Mouse (Mus musculus) retina, postnatal 7 days (tissue): Measurements from ENCODE around the gene M1ap.

Experiments used
- DNase-seq: peaks from one replicate; pipeline ENCODE4 v3.0.0-alpha.2; 2012; ENCODE audit warnings: low read depth, low spot score

M1ap gene

GRCm38 (mm10) chr6:83006114-83006513 lies 59.4 kb downstream of the M1ap start:
- DNase-seq: no peak

- DNase-seq: no peak
Observed at GRCm38 (mm10) chr6:83008659-83009058, 62.0 kb downstream of the M1ap start.

- DNase-seq: no peak
Observed at GRCm38 (mm10) chr6:83010010-83010409, 63.3 kb downstream of the M1ap start.

GRCm38 (mm10) chr6:83011255-83011654 lies 64.6 kb downstream of the M1ap start:
- DNase-seq: no peak

- DNase-seq: no peak
Observed at GRCm38 (mm10) chr6:83011756-83012155, 65.1 kb downstream of the M1ap start.

GRCm38 (mm10) chr6:83013444-83013843 lies 66.7 kb downstream of the M1ap start:
- no peak for DNase-seq

GRCm38 (mm10) chr6:83014482-83015466 lies 68.1 kb downstream of the M1ap start:
- DNase-seq: no peak

GRCm38 (mm10) chr6:83015749-83016148 lies 69.0 kb downstream of the M1ap start:
- DNase-seq: no peak

GRCm38 (mm10) chr6:83017190-83017589 lies 70.5 kb downstream of the M1ap start:
- DNase-seq: no peak

GRCm38 (mm10) chr6:83019044-83019443 lies 72.3 kb downstream of the M1ap start:
- no peak for DNase-seq

GRCm38 (mm10) chr6:83020121-83020520 lies 73.4 kb downstream of the M1ap start:
- no peak for DNase-seq

GRCm38 (mm10) chr6:83020836-83021593 lies 74.3 kb downstream of the M1ap start:
- no peak for DNase-seq

- DNase-seq: no peak
Observed at GRCm38 (mm10) chr6:83023008-83023407, 76.3 kb downstream of the M1ap start.

GRCm38 (mm10) chr6:83023786-83024185 lies 77.1 kb downstream of the M1ap start:
- DNase-seq: no peak

GRCm38 (mm10) chr6:83024421-83024820 lies 77.7 kb downstream of the M1ap start:
- DNase-seq: no peak

- DNase-seq: no peak
Observed at GRCm38 (mm10) chr6:83025221-83025620, 78.5 kb downstream of the M1ap start.

- no peak for DNase-seq
Observed at GRCm38 (mm10) chr6:83027293-83027692, 80.6 kb downstream of the M1ap start.

- DNase-seq: no peak
Observed at GRCm38 (mm10) chr6:83027706-83028105, 81.0 kb downstream of the M1ap start.

- no peak for DNase-seq
Observed at GRCm38 (mm10) chr6:83029777-83030176, 83.1 kb downstream of the M1ap start.

GRCm38 (mm10) chr6:83031111-83031510 lies 84.4 kb downstream of the M1ap start:
- no peak for DNase-seq

GRCm38 (mm10) chr6:83031921-83032590 lies 85.4 kb downstream of the M1ap start:
- DNase-seq: no peak

- no peak for DNase-seq
Observed at GRCm38 (mm10) chr6:83032769-83033191, 86.1 kb downstream of the M1ap start.
